Mouse (Mus musculus) kidney, postnatal 0 days (tissue): Measurements from ENCODE around the gene H2-Eb1. TPM values are rescaled to one million over a fixed set of nuclear protein-coding genes. Genes with fewer than 3 reads are reported as not detected.
"Not testable (repeated sequence)": the region's sequence is repeated elsewhere in the genome, so short reads cannot be mapped to it uniquely, and the experiment has no call there.

Experiments used
- ATAC-seq: fragments of 200-750 bp; cut with Nextera tagmentation; replicated peaks from 2 replicates; pipeline ENCODE4 v1.8.0; 2017; ENCODE audit warnings: low read depth, moderate number of reproducible peaks, moderate TSS enrichment, moderate library complexity; ENCODE audit not compliant: low FRiP score
- DNase-seq: peaks from one replicate; pipeline ENCODE4 v3.0.0-alpha.2; 2016; ENCODE audit warnings: low spot score
- H3K27ac ChIP-seq: fragments of 300-500 bp; sonication (generic); 2 replicates; pipeline ENCODE4 v1.5.1; 2014; ENCODE audit warnings: mild to moderate bottlenecking
- H3K27me3 ChIP-seq: fragments of 300-500 bp; sonication (generic); 2 replicates; pipeline ENCODE4 v1.6.1; 2014; ENCODE audit warnings: low read length, mixed read lengths; ENCODE audit not compliant: insufficient read depth
- H3K36me3 ChIP-seq: fragments of 300-500 bp; sonication (generic); 2 replicates; pipeline ENCODE4 v1.6.1; 2014; ENCODE audit warnings: low read length, mixed read lengths; ENCODE audit not compliant: insufficient read depth
- H3K4me1 ChIP-seq: fragments of 300-500 bp; sonication (generic); replicated peaks from 2 replicates; pipeline ENCODE4 v1.6.1; 2014; ENCODE audit warnings: antibody characterized with exemption, low read length, mixed read lengths; ENCODE audit not compliant: insufficient read depth
- H3K4me2 ChIP-seq: fragments of 300-500 bp; sonication (generic); 2 replicates; pipeline ENCODE4 v1.6.1; 2014; ENCODE audit warnings: mild to moderate bottlenecking, low read length, moderate library complexity, mixed read lengths
- H3K4me3 ChIP-seq: fragments of 300-500 bp; sonication (generic); replicated peaks from 2 replicates; pipeline ENCODE4 v1.5.1; 2014; ENCODE audit warnings: low read depth, low read length
- H3K9ac ChIP-seq: fragments of 300-500 bp; sonication (generic); 2 replicates; pipeline ENCODE4 v1.6.1; 2014; ENCODE audit warnings: low read depth, low read length
- H3K9me3 ChIP-seq: fragments of 300-500 bp; sonication (generic); replicated peaks from 2 replicates; pipeline ENCODE4 v1.6.1; 2016; ENCODE audit warnings: low read length, inconsistent platforms, mixed read lengths
- CTCF ChIP-seq: IDR thresholded peaks from 2 replicates; pipeline ENCODE4 v1.5.1; 2016; ENCODE audit warnings: antibody characterized with exemption, low read depth, mild to moderate bottlenecking, moderate library complexity
- WGBS: fragments of 180-500 bp; shearing (Covaris S2); extraction: QIAGEN DNeasy Blood & Tissue Kit; methylation state at CpG from one replicate; pipeline ENCODE4 v1.1.7; 2014; 5-methylcytosine and 5-hydroxymethylcytosine counted together
- polyA plus RNA-seq: library from polyadenylated mRNA; unstranded; fragments of >200 nt; fragmentation: Nextera tagmentation; extraction: Ambion mirVana; gene quantifications from 2 replicates; pipeline ENCODE4 v1.2.1, GENCODE M21; 2015

Gene H2-Eb1
- polyA plus RNA-seq, 1 experiment from 2014 or later = 14.3 TPM

GRCm38 (mm10) chr17:34303789-34304188, 1.9 kb upstream of the H2-Eb1 start:
- H3K36me3 ChIP-seq = no peaks in the 10 kb centered on the region
- H3K4me1 ChIP-seq = no peaks in the 10 kb centered on the region
- no peak overlapping the region for H3K4me2 ChIP-seq
- no peaks in the 10 kb centered on the region for H3K27me3 ChIP-seq
- no peak overlapping the region for H3K27ac ChIP-seq
- no peak overlapping the region for H3K9ac ChIP-seq
- WGBS = 90% methylated on average over 2 of the region's 2 CpGs
- DNase-seq (no peak), ATAC-seq (no peak)
- TF ChIP-seq CTCF = no peak
- H3K9me3 ChIP-seq = no peaks in the 10 kb centered on the region
- no peak overlapping the region for H3K4me3 ChIP-seq

- Histone ChIP-seq H3K9me3 (no peaks in the 10 kb centered on the region), H3K27ac (no peak overlapping the region), H3K27me3 (no peaks in the 10 kb centered on the region), H3K4me3 (no peak overlapping the region), H3K4me1 (no peaks in the 10 kb centered on the region), H3K4me2 (no peak overlapping the region), H3K36me3 (no peaks in the 10 kb centered on the region), H3K9ac (no peak overlapping the region)
- 6% methylated on average over 4 of the region's 4 CpGs for WGBS
- DNase-seq (peak; percentile 91), ATAC-seq (peak; percentile 77)
- no peak for TF ChIP-seq CTCF
Measured at GRCm38 (mm10) chr17:34304751-34305150, 916 bp upstream of the H2-Eb1 start.

- Histone ChIP-seq H3K9me3 (no peaks in the 10 kb centered on the region), H3K4me1 (no peaks in the 10 kb centered on the region), H3K9ac (no peak overlapping the region), H3K27me3 (no peaks in the 10 kb centered on the region), H3K36me3 (no peaks in the 10 kb centered on the region), H3K4me2 (no peak overlapping the region), H3K4me3 (no peak overlapping the region), H3K27ac (no peak overlapping the region)
- WGBS = 87% methylated on average over 2 of the region's 2 CpGs
- DNase-seq (no peak), ATAC-seq (no peak)
- TF ChIP-seq CTCF = no peak
Measured at GRCm38 (mm10) chr17:34306407-34306806, 740 bp downstream of the H2-Eb1 start.

- Histone ChIP-seq H3K9ac (no peak overlapping the region), H3K27me3 (no peaks in the 10 kb centered on the region), H3K4me1 (no peaks in the 10 kb centered on the region), H3K4me3 (no peak overlapping the region), H3K36me3 (no peaks in the 10 kb centered on the region), H3K9me3 (no peaks in the 10 kb centered on the region), H3K4me2 (no peak overlapping the region), H3K27ac (no peak overlapping the region)
- no peak for DNase-seq
- TF ChIP-seq CTCF = no peak
- ATAC-seq = no peak
Measured at GRCm38 (mm10) chr17:34307216-34307615, 1.5 kb downstream of the H2-Eb1 start.

GRCm38 (mm10) chr17:34308161-34308560, 2.5 kb downstream of the H2-Eb1 start:
- H3K4me3 ChIP-seq = no peak overlapping the region
- H3K36me3 ChIP-seq = no peaks in the 10 kb centered on the region
- no peak for ATAC-seq
- DNase-seq = no peak
- H3K27ac ChIP-seq = no peak overlapping the region
- no peak for TF ChIP-seq CTCF
- H3K9me3 ChIP-seq = no peaks in the 10 kb centered on the region
- WGBS = 74% methylated on average over 4 of the region's 4 CpGs
- H3K4me1 ChIP-seq = no peaks in the 10 kb centered on the region
- H3K4me2 ChIP-seq = no peak overlapping the region
- no peak overlapping the region for H3K9ac ChIP-seq
- no peaks in the 10 kb centered on the region for H3K27me3 ChIP-seq

DNA sequence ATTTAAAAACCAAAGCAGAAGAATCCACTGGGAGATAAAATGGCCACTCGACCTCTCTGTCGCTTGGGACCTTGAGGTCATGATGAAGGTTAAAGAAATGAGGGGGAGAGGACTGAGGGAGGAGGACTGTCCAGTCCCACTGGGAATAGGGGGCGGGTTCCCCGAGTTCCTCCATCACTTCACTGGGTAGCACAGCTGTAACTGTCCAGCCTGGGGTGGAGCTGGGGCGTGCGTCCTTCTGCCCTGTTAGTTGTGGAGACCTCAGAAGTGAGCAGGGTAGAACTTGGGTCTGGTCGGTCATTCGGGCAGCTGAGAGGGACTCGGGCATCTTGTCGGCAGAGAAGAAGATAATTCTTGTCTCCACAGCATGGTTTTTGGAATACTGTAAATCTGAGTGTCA, 3.6 kb downstream of the H2-Eb1 start:
- no peaks in the 10 kb centered on the region for H3K4me1 ChIP-seq
- H3K27me3 ChIP-seq = no peaks in the 10 kb centered on the region
- H3K4me2 ChIP-seq = peak overlapping the region; percentile 65
- WGBS = 24% methylated on average over 10 of the region's 10 CpGs
- ATAC-seq (no peak), DNase-seq (no peak)
- no peaks in the 10 kb centered on the region for H3K36me3 ChIP-seq
- H3K9ac ChIP-seq = peak overlapping the region; percentile 46; the same call in 1 of the 2 replicates
- H3K27ac ChIP-seq = peak overlapping the region; percentile 54
- no peaks in the 10 kb centered on the region for H3K9me3 ChIP-seq
- peak overlapping the region; percentile 47 for H3K4me3 ChIP-seq
- TF ChIP-seq CTCF = no peak

DNA sequence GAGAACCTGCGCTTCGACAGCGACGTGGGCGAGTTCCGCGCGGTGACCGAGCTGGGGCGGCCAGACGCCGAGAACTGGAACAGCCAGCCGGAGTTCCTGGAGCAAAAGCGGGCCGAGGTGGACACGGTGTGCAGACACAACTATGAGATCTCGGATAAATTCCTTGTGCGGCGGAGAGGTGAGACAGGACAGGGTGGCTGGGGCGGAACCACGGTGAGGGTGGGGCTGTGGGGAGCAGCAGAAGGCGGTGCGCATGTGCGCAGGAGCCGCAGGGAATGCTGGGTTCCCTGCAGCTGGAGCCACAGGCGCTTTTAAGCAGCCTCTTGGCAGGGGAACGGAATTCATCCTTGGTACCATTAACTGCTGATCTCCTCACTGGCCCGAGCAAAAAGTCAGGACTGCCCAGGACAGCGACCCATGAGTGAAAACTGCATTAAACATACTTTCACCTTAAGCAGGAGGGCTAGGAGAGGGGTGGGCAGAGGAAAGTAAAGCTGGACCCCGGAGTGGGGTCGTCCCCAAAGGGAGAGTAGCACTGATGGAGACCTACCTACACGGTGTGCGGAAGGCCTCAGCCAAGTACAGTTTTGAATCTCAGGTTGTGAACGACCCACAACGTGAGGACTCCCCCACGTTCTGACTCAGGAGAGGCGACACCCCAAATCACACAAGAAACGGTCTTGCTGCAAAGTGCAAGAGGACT, 4.2 kb downstream of the H2-Eb1 start:
- Histone ChIP-seq H3K27me3 (no peaks in the 10 kb centered on the region), H3K4me3 (peak overlapping the region; percentile 47), H3K27ac (peak overlapping the region; percentile 54), H3K9me3 (no peaks in the 10 kb centered on the region), H3K9ac (peak overlapping the region; percentile 46), H3K4me1 (no peaks in the 10 kb centered on the region), H3K36me3 (no peaks in the 10 kb centered on the region), H3K4me2 (peak overlapping the region; percentile 65)
- 22% methylated on average over 38 of the region's 38 CpGs for WGBS
- DNase-seq (peak; percentile 80), ATAC-seq (peak; percentile 81)
- TF ChIP-seq CTCF = no peak

DNA sequence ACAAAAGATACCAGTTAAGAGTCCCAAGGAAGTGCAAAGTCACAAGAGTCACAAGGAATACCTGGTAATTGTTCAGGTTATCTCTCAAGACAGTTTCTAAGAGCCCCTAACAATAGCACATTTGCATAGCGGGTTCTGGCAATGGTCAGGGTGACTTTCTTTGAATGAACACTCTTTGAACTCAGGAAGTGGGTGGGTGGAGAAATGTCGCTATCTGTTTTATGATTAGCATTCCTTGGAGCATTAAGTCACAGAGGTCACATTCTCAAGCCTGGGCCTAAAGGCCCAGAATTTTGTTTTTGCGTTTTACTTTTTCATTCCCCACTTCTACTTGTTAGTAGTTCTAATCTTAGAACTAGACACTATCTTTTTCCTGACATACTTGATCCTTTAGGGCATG, 4.9 kb downstream of the H2-Eb1 start:
- H3K4me3 ChIP-seq, H3K4me2 ChIP-seq, ATAC-seq, H3K9ac ChIP-seq, H3K4me1 ChIP-seq, DNase-seq, H3K27me3 ChIP-seq, H3K36me3 ChIP-seq, H3K27ac ChIP-seq, H3K9me3 ChIP-seq: not testable (repeated sequence)
- WGBS = 72% methylated on average over 3 of the region's 3 CpGs
